Mouse (Mus musculus): ENCODE results near the gene Slco3a1.

Slco3a1 gene

DNA sequence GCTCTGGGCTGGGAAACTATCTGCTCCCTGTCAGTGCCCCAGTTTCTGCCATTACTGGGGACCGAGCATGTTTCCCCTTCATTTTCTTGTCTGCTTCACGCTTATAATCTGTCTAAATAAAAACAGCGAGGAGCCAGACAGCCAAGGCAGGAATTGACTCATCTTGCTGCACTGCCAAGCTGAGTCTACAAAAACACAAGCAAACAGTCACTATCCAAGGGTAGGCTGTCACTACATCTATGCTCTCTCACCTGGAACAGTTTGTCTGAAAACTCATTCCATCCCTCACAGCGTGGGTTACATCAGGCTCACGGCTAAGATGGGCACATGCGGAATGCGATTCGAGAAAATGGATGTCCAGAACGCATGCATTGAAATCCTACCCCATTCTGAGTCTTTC, 207.6 kb downstream of the Slco3a1 start:
- DNase-seq (ENCODE audit: low spot score), result no peak

DNA sequence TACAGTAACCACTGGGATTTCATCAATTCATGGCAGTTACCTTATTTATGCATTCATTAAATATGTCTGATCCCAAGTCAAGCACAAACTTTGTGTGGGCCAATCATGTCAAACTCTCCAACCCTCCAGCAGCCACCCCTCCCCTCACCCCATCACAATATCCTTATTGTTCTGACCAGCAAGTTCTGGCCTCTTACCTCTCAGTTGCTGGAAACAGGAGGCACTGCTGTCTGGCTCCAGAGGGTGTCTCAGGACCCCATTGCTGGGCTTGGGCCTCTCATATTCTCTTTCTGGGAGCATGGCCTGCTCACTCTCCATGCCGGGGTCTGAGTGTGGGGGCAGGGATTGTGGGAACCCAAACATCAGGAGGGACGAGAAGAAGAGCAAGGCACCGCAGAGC, 208.1 kb downstream of the Slco3a1 start:
- DNase-seq (ENCODE audit: low spot score), result no peak

DNA sequence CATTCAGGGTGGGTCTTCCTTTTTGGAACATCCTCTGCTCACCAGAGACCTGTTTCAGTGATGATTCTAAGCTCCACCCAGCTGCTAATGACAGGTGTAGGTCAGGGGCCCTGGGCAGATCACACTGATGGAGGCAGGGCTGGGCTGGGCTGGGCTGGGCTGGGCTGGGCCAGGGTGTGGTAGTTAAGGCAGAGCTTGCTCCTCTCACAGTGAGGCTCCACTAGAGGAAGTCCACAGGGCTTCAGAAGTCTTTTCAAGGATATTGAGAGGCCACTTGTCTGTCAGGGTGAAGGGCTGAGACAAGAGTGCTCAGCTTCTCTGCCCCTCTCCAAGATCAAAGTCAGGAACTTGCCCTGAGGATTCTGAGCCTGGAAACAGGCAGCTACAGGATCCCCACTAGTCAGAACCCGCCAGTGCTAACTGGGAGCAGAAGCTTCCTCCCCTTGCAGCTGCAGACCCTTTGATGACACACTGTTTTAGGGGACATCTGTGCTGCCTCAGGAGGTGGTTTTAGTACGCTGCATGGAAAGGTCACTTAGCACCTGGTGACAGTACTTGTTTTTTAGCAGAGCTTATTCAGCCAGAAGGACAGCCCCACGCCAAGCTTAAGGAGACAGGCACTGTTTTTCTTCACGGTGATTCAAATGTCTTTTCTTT, 213.3 kb downstream of the Slco3a1 start:
- DNase-seq (ENCODE audit: low spot score), result no peak

DNA sequence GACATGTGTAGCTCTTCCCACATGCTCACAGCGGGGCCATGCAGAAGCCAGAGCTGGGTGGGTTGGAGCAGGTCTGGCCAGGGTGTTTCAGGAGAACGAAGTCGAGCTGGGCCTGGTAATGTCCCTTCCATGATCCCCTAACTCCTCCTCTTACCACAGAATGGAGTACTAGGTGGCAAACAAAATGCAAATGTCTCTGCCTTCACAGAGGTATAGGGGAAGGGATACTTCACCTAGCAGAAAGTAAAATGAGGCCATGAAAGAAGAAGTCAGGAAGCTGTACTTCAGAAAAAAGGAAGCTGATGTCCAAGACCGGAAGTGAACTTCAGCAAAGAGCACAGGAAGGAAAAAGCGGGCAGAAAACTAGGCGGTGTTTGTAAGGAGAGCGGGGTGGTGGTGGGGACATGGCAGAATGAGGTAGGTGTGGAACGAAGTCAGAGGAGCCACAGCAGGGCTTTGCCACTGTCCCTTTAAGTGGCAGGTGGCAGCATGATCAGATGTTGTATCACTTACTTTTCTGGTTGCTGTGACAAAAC, 214.1 kb downstream of the Slco3a1 start:
- no peak for DNase-seq (ENCODE audit: low spot score)

DNA sequence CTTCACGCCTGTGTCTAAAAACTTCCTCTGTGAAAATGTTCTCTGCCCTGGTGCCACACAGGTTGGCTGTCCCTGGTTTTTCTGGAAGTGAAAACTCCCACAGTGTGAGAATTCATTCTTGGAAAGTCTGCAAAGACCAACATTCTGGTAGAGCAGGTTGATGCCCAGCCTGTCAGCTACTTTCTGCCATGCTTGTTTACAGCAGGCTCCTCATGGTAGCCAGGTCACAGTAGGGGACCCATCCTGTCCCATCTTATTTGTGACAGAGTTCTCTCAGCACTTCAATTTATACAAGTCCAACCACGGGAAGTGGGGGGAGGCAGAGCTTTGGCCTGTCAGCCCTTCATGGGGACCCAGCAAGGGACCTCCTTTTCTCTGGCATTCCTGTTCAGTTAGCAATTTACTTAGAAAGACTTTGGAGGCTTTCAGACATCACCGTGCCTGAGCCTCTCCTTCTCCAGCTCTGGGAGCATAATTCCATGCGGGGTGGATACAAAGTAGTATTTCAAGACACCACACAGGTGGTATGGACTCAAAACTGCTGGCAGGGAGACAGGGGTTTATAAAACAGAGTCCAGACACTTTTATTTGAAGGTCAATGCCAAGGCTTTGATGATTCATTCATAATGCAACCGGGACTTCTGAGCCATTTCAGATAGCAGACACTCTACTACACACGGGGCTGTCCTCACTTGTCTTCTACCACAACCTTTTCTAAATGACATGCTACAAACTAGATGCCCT, 216.7 kb downstream of the Slco3a1 start:
- no peak for DNase-seq (ENCODE audit: low spot score)

DNA sequence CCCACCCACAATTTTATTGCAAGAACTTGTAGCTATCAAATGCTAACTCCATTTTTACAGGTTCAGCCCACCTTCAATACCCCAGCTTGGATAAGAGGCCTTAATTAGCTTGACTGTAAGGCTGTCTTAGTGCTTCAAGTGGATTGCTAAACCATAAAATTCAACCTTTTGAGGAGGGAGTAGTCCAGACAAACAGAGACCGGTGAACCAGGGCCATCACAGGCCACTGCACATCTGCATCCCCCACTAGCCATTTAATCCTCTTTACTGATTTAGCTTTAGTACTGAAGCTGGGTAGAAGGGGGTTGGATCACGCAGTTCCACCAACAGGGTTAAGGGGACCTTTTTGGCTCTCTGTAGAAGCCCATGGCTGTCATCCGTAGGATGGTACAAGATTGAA, 222.3 kb downstream of the Slco3a1 start:
- DNase-seq (ENCODE audit: low spot score), result no peak

DNA sequence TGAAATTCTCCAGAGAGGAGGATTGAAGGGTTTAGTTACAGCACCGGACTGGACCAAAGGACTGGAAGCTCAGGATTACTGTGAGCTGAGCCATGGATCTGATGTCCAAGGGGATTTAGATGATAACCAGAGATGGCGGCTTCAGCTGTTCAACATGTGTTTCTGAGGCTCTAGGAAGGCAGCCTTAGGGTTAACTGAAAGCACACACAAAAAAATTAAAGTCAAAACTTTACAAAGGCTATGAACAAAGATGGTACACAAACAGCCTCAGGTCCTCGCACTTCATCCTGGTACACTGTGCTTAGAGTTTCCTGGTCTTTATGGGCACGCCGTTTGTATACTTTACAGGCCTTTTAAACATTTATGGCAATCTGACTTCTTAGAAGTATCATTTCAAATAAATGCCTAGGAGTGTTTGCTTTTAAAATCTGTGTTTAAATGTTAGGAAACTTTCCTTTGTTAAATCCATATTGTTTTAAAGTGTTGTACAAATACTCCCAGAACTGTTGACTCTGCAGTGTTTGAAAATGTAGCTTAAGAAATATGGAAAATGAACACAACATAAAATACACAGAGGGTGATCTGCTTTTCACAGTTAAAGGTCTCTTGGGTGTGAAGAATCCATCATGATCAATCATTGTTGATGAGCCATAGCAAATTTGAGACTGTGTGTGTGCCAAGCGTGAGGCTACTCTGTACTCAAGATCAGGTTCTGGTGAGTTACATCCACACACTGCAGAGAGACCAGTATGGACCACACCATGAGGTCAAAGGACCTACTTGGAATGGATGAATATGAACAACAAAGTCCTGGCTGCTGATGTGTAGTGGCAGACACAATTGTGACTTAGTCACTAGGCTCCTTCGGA, 223.5 kb downstream of the Slco3a1 start:
- DNase-seq (ENCODE audit: low spot score), result no peak

DNA sequence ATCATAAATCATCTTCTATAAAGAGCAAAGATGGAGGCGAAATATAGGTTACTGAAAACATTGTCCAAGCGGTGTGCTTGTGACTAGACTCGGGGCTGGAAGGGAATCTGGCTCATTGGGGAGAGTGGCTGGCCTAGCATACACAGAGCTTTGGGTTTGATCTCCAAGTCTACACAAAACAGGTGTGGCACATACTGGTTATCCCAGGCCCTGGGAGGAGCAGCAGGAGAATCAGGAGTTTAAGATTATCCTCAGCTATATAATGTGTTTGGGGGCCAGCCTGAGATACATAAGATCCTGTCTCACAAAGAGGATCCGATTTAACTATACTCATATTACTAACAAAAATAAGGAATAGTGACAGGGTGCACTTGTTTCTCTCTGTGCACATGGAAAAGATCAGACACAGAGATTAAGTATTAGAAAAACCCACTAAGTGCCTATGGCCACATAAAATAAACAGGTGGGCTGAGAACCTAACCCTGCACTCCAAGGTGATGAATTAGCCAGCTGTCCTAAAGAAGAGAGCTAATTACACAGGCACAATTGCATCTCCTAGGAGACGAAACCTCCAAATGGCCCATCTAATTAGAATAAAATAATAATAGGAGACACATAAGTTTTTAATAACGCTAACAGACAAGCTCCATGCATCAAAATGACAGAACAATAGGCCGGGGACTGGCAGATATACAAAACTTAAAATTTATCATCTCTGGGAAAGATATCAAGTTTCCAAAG, 224.3 kb downstream of the Slco3a1 start:
- DNase-seq (ENCODE audit: low spot score), result no peak

DNA sequence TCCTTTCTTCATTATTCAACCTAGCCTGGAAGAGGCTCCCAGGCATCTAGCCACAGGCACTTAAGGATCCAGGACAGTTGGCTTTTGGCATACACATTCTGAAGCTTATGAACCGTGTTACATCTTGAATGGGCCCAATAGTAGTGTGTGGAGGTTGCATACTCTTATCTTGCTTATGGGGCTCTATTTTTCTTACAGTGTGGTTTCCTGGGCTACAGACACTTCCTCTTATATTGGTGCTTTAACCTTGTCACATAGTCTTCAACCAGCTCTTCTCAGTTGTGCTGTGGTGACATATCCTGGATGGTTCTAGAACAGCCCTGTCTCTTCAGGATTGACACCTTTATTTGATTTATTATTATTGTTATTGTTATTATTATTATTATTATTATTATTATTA, 225.6 kb downstream of the Slco3a1 start:
- no peak for DNase-seq (ENCODE audit: low spot score)

DNA sequence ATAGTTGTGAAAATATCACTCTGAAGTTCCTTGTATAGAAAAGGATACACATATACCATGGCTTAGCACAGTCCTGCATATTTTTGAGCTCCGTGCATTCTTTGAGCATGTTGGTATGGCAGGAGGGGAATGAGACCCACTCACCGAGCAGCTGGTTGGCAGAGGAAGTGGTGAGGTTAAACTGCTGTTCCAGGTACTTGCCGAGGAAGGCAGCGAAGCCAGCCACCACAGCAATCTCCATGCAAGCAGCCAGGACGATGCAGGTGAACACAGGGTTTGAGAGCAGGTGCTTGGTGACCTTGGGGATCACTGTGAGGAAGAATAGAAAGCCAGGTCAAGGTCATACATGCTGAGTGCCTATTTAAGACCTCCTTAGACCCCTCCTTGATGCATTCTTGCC, 226.9 kb downstream of the Slco3a1 start:
- no peak for DNase-seq (ENCODE audit: low spot score)

DNA sequence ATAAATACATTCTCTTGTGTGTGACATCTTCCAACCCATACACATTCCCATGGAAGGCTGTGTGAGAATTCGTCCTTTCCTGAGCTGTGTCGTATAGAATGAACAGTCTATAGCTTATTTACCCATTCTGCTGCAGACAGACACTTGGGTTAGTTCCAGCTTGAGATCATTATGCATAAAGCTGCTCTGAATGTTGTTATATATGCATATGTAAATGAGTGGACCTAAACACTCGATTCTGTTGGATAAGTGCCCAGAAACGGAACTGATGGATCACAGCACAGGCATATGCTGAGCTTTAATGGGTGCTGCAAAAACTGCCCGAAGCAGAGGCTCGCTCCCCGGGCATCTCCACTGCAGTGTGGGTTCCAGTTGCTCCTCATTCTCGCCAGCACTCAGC, 229.5 kb downstream of the Slco3a1 start:
- no peak for DNase-seq (ENCODE audit: low spot score)

DNA sequence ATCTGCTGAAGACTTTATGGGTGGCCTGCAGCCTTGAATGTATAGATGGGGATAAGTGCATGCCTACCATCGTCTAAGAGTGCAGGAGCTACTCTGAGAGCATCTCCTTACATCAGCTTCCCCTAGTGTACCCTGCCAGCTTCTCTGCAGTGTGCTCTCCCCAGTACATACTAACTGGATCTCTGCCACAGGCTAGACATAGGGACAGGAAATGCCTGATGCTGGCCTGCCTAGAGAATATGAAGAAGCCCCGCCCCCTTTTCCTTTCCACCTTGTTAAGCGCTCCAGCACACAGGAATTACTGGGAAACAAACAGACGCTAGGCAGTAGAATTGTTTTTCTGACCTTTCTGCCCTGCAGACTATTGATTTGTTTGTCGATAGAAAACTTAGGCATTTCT, 230.9 kb downstream of the Slco3a1 start:
- no peak for DNase-seq (ENCODE audit: low spot score)

DNA sequence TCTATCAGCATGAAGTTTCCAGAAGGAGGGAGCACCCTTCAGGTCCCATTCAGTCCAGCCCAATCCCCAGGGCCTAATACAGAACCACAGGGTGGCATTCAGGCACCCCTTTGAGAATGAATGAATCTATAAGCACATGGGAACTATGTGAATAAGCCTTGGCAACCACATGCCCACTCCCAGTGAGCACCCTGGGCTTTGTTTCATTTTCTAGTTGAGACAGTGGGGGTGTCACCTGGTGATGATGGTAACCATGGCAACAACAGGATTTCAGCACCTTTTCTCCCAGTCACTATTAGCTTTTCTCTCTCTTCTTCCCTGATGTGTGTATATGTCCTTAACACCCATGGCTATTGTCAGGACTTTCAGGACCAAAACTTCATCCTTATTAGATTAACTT, 231.4 kb downstream of the Slco3a1 start:
- DNase-seq (ENCODE audit: low spot score), result no peak

DNA sequence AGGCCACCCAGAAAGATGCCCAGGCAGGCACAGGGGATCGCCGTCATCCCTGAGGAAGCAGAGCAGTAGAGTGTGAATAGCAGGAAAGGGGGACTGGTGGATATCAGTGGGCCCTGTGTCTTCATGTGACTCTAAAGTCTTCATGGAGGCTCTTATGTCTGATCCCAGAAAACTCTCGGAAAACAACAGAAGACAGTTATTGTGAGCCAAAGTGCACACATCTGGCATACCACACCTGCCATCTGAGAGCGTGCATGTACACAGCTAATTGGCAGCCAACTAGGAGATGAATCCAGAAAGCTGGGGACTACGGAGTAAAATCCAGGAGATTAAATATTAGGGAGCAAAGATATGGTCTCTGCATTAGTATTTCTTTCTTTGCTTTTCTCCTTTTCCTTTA, 233.9 kb downstream of the Slco3a1 start:
- no peak for DNase-seq (ENCODE audit: low spot score)

DNA sequence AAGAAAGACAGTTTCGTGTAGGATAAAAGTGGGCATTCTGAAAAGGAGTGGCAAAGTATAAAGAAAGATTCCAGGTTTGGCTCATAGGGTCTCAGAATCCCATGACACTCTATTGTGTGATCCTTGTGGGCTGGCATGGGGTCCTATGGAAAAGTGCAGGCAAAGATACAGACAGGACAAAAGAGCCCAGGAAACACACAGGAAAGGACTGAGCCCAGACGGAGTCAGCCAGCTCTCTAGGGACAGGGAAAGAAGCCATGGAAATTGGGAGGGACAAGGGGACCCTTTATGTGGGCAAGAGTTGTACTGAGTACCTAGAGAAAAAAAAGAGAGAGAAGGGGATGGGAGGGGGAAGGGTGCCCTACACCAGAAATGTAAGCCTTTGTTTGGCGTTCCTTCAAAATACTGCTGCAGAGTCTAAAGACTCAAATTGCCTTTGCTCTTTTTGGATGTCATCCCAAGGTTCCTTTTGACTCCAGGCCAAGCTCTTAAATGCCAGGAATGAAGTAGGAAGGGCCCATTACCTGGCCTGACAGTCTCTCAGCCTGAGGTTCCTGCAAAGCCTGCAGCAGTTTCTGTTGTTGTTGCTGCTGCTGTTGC, 238.6 kb downstream of the Slco3a1 start:
- no peak for DNase-seq (ENCODE audit: low spot score)

DNA sequence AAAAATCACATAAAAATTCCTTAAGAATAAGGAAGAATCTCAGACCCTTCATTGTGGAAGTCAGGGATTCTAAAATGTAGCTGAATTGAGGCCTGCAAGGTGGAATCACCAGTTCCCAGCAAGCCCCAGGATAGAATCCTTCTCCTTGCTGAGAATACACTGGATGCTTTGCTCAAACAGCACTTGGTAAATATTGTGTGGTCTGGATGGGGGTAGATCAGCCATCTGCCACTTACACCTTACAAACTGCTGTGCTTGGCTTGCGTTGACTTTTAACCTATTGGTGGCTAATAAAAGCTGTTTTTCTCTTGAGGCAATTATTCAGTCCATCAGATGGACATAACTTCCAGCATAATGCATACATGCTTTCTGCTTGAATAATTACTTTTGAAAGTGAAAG, 240.3 kb downstream of the Slco3a1 start:
- DNase-seq (ENCODE audit: low spot score), result no peak

DNA sequence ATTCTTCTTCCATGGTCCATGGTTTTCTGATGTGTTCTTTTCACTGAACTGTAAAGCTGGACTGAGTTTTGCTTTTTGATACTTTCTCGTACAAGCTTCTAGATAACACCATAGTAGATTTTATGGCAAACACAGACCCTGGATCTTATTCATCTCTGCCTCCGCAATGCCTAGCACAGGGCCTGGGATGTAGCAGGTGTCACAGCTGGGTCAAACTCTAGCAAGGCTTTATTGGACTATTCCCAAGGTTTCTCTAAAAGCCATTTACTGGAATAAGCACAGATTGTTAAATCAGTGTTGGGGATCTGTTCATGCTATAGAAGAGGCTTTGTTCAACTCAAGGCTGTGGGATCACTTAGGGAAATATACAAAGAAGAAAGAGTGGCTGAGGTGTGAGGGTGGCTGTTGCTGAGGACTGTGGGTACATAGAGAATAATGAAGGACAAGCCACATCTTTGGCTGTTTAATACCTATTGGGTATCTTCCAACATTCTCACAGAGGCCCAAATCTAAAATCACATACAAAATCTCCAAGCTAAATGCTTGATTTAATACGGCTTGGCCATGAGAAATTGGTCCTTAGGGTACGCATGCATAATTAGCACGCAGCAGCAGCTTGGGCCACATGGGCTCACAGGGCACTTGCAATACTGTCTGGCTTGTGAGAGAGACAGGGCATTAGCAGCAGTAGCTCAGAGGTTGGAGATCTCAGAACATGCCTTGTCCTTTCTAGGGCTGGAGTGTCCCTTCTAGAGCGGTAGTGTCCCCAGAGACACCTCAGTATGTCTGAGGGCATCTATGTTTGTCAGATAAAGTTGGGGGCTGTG, 241.1 kb downstream of the Slco3a1 start:
- no peak for DNase-seq (ENCODE audit: low spot score)

DNA sequence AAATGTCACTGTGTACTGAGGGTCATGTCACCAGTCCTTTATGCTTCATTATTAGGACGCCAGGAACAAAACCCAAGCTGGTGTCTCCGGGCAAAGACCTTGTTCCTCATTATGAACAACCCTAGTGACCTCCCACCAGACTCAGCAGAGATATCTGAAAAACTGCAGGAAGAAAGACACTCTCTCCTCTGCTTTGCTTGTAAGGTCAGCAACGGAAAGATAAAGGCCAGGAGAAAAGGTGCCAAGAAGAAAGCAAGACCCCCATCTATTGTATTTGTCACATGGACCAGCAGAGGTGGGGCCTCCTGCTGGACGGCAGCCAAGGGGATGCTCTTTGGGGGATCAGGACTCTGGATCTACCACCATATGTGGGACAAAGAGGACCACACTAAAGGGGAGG, 243.0 kb downstream of the Slco3a1 start:
- DNase-seq (ENCODE audit: low spot score), result no peak

DNA sequence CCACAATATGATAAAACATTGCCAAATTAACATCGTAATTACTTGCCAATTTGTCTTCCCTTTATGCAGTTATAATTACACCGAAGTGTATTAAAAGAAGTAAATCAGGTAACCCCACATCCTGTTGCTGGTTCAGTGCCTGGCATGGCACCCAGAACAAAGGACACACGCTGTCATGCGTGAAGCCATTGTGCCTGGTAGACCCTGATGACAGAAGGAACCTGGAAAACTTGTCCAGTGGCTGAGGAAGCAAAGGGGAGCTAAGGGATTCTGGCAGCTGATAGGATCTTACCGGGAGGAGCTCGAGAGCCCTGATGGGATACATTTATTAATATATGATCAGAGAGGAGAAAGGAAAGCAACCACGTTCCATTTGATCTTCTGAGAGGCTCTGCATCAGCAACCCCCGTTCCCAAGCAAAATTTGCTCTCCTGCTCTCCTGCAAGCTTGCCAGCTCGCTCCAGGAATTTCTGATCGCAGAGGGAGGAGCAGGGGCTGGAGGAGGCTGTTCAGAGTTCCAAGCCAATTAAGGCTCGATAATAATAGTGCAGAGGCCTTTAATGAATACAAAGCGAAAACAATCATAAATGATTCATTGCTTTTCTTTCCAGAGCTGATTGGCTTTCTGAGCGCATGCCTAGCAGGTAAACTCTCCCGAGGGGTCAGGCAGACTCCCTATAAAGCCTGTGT, 250.8 kb downstream of the Slco3a1 start:
- DNase-seq (ENCODE audit: low spot score), result no peak

DNA sequence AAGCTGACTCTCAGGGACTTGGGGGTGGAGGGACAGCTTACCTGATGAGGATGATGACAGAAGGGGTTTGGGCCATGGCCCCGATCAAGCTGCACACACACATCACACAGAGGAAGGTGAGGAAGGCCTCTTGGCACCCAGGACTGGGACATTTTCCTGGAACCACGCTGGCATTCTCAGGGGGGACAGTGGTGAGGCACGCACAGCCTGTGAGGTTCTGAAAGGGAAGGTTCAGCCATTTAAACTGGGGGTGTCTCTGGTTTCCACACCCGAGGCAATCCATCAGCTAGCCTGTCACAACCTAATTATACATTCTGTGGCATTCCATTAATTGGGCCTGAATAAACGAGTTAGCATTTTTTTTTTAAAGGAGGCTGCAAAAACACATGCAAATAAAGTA, 251.5 kb downstream of the Slco3a1 start:
- no peak for DNase-seq (ENCODE audit: low spot score)
